In the genomic region with DNA sequence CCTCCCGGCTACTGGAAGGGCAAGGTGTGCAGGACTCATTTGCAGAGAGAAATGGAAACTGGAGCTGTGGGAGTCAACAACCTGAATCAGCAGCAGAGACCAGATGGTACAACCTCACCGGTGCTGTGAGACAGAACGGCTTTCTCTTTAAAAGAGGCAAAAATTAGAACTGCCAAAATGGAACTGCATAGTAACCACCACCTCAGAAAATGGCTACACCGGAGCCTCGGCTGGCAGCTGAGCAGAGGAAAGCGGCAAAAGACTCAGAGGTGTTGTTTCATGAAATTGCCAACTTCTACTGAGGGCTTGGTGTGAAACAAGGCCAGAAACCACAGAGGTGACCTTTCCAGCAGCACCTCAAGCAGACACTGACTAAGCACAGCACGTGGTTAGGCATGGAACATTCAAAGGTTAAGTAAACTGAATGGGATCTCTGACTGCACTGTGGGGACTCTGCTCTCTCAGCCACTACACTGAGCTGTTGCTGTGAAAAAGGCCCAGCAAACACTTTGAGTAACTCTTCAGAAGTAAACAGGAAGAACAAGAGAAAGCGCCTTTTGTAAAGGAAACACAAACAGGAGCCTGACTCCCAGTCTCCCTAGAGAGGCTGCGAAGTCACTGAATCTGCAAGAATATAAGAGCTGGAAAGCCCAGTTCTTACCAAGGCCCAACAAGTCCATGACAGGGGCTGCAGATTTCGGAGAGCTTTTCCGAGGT, we compare ENCODE assay signal across 8 mouse cellular contexts. TPM values are rescaled to one million over a fixed set of nuclear protein-coding genes. Genes with fewer than 3 reads are reported as not detected.
DNase-seq lines count a peak whose midpoint lies in the region; ATAC-seq lines count a peak whose summit lies in the region.

No protein-coding gene starts in this region.

- peak; percentile 81 for ATAC-seq in frontal cortex, adult (ENCODE audit: low TSS enrichment)

- DNase-seq in frontal cortex, postnatal 25 days (ENCODE audit: low spot score in 2 of 2) = no peak
- peak; percentile 68 for DNase-seq in 3T3-L1 (ENCODE audit: low read depth, low spot score)
- DNase-seq in cerebellum, adult 9-11 months = peak; percentile 65
- peak; percentile 7 for DNase-seq in lung, postnatal 14 days
- no peak for DNase-seq in gastrocnemius, postnatal 14 days
- DNase-seq in ovary, postnatal 14 days (ENCODE audit: low spot score) = no peak
- no peak for DNase-seq in embryo, embryonic 10.5 days (ENCODE audit: low spot score)

- intact Hi-C loops in gastrocnemius, postnatal 14 days (cut with DNase I; ENCODE audit: low total_unique reads) = no loop called here

RNA-seq across cellular contexts. Expression of gene Zfp69, which starts 23.4 kb away (rescaled TPM):
- 1 to 10 TPM; 1.1 to 1.3 TPM for total RNA-seq in gastrocnemius, postnatal 14 days (2021)

RNA-seq across cellular contexts. Expression of gene Smap2, which starts 42.2 kb away (rescaled TPM):
- 10 to 100 TPM; 16.1 to 16.3 TPM for total RNA-seq in gastrocnemius, postnatal 14 days (2021)

RNA-seq across cellular contexts. Expression of gene Exo5, which starts 50.1 kb away (rescaled TPM):
- 1 to 10 TPM; 2.8 to 3.9 TPM for total RNA-seq in gastrocnemius, postnatal 14 days (2021)

Comparison
In these comparisons a context has a peak if more than half of its experiments do, and no peak if none do; other contexts are left out.
1. DNase-seq: peak in 3T3-L1 (single experiment), cerebellum, adult 9-11 months (single experiment) and lung, postnatal 14 days (single experiment); none in frontal cortex, postnatal 25 days (0 of 2), gastrocnemius, postnatal 14 days (single experiment), ovary, postnatal 14 days (single experiment) and embryo, embryonic 10.5 days (single experiment).